13 mouse cellular contexts compared by ENCODE assay signal in the genomic region with DNA sequence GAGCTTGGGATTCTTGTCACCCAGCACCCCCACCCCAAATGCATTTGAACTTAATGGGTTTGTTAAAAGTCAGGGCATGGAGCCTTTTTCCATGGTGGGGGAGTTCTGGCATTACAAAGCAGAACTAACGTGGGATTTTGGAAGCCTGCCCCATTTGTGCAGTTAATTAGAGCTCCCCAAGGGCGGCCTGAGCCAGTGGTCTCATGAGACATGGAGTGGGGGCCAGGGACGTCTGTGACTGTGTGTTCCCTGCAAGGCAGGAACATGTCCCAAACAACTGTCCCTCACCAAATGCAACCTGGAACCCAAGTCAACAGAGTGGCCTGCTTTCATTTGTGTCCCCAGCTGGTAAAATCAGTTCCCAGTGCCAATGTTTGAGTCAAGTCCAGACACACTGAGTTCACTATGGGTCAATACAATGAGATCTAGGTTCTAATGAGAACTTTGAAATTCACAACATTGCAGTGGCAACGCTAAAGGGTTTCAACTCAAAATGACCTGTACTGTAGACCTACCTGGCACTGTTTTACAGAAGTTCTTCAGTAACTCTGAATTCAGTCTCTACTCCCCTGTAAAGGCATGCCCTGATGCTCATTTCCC.
"Had no signal": no experiment of that assay in that cellular context is flagged by ENCODE, and none has a peak within 500 bp of the region (broad histone marks: within the 10 kb centered on the region; RNA-seq: fewer than 3 reads in every experiment).

No protein-coding gene starts in this region.

- H3K9me3 ChIP-seq: kidney, embryonic 15.5 days; limb, embryonic 12.5 days; liver, embryonic 12.5 days; lung, embryonic 15.5 days; midbrain, embryonic 13.5 days; neural tube, embryonic 15.5 days had no signal

- H3K4me1 ChIP-seq: kidney, embryonic 15.5 days; liver, embryonic 12.5 days; midbrain, embryonic 13.5 days; neural tube, embryonic 15.5 days had no signal

- ATAC-seq: liver, embryonic 12.5 days; midbrain, embryonic 13.5 days had no signal

- H3K27ac ChIP-seq: kidney, embryonic 15.5 days; left cerebral cortex, adult 2 months; limb, embryonic 12.5 days; liver, embryonic 12.5 days; lung, embryonic 15.5 days; midbrain, embryonic 13.5 days; neural tube, embryonic 15.5 days had no signal

- H3K27me3 ChIP-seq: kidney, embryonic 15.5 days; limb, embryonic 12.5 days; liver, embryonic 12.5 days; lung, embryonic 15.5 days; midbrain, embryonic 13.5 days; neural tube, embryonic 15.5 days had no signal

- H3K9ac ChIP-seq: kidney, embryonic 15.5 days; limb, embryonic 12.5 days; liver, embryonic 12.5 days; lung, embryonic 15.5 days; midbrain, embryonic 13.5 days; neural tube, embryonic 15.5 days had no signal

- DNase-seq: kidney, adult 2 months; kidney, postnatal 14 days; right cerebral cortex, adult 18-20 months; right cerebral cortex, postnatal 25 days; thymus, postnatal 36 days had no signal

- H3K4me3 ChIP-seq: kidney, embryonic 15.5 days; left cerebral cortex, adult 2 months; limb, embryonic 12.5 days; liver, embryonic 12.5 days; lung, embryonic 15.5 days; midbrain, embryonic 13.5 days; myocyte; neural tube, embryonic 15.5 days had no signal

- H3K4me2 ChIP-seq: kidney, embryonic 15.5 days; limb, embryonic 12.5 days; liver, embryonic 12.5 days; lung, embryonic 15.5 days; midbrain, embryonic 13.5 days; neural tube, embryonic 15.5 days had no signal

- H3K36me3 ChIP-seq: kidney, embryonic 15.5 days; limb, embryonic 12.5 days; liver, embryonic 12.5 days; lung, embryonic 15.5 days; midbrain, embryonic 13.5 days; neural tube, embryonic 15.5 days had no signal
